Mouse (Mus musculus): ENCODE measurements at regions not wholly inside any gene's neighbourhood (a gene's known extent, or its start where the extent isn't known, plus 50 kb on each side); places are given as distances from the start of the nearest gene placed in this dataset.

DNA sequence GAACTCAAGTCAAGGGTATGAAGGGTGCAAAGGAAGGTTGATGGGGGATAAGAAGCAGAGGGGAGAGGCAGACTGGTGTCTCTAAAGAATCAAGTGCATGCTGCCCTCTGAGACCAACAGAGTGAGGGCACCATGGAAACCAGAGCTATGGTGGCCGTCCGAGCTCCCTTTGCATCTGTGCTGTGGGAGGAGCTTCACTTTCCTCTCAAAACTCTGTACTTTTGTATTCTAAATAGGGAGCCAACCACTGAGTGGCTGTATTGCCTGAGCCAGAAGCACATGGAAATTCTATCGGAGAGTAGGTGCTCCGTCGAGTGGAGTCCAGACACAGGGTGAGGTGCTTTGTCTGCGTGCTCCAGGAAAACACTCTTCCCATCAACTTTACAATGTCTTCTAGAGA lies 119.9 kb downstream of the Gm11011 start:
- Histone ChIP-seq H3K27me3 (ENCODE audit: control insufficient read depth, insufficient read depth, low read length) (no peaks in the 10 kb centered on the region), H3K36me3 (ENCODE audit: control insufficient read depth, insufficient read depth, low read length) (no peaks in the 10 kb centered on the region), H3K79me2 (replicated peaks; ENCODE audit: control insufficient read depth, insufficient read depth, low read length) (no peaks in the 10 kb centered on the region), H3K9ac (ENCODE audit: low read depth, low read length) (no peak overlapping the region), H3K27ac (no peak overlapping the region), H3K4me1 (ENCODE audit: control insufficient read depth, insufficient read depth, low read length) (no peaks in the 10 kb centered on the region), H3K4me3 (no peak overlapping the region)
- DNase-seq, result no peak
- intact Hi-C loops (cut with DNase I), result no loop called here
- WGBS, result 86% methylated on average over 6 of the region's 6 CpGs
- TF ChIP-seq POLR2A (IDR thresholded peaks at IDR 0.05; ENCODE audit: insufficient read depth, low read depth, low read length), result no peak
- TF ChIP-seq CTCF (IDR thresholded peaks at IDR 0.05), result no peak
- no peak for TF ChIP-seq EP300 (IDR thresholded peaks at IDR 0.05; ENCODE audit: insufficient read depth, low read depth, low read length)

DNA sequence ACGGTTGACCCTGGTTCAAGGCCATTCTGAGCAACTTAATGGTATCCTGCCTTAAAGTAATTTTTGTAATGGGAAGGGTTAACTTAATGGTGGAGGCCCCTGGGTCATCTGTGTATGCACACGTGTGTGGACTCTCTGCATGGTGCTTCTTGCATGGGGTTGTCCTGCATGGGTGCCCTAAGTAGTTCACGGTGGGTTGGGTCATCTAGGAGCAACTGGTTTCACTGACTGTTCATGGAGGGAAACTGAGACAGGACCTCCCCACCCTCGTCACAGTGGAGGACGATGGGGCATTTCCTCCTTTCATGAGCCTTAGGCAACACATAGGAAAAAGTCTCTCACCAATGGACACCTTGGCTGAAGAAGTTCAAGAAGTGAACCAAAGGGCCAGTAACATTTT lies 123.4 kb downstream of the Gm11011 start:
- intact Hi-C loops (cut with DNase I), result no loop called here
- WGBS, result 81% methylated on average over 5 of the region's 5 CpGs

DNA sequence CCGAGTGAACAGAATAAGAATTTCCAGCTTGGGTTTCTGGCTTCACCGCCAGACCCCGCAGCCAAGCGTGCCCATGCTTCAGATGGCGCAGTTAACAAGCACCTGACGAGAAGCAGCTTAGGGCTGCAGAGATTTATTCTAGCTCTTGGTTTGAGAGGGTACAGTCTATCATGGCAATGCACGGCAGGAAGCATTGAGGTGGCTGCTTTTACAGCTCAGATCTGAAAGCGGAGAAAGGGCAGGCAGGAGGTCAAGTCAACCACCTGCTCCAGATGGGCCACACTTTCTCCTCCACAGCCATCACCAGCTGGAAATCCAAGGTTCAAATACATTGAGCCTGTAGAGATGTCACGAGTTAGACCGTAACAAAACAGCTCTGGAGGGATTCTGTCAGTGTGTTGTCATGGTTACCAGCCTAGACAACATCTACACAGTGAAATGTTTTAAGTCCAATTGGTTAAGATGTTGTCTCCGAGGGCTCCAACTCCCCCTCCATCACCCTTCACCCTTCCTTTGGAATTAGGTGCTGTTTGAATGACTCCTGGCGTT lies 126.0 kb downstream of the Gm11011 start:
- Histone ChIP-seq H3K27me3 (ENCODE audit: control insufficient read depth, insufficient read depth, low read length) (no peaks in the 10 kb centered on the region), H3K36me3 (ENCODE audit: control insufficient read depth, insufficient read depth, low read length) (no peaks in the 10 kb centered on the region), H3K9ac (ENCODE audit: low read depth, low read length) (no peak overlapping the region), H3K79me2 (replicated peaks; ENCODE audit: control insufficient read depth, insufficient read depth, low read length) (no peaks in the 10 kb centered on the region), H3K4me1 (ENCODE audit: control insufficient read depth, insufficient read depth, low read length) (no peaks in the 10 kb centered on the region), H3K27ac (no peak overlapping the region), H3K4me3 (no peak overlapping the region)
- no peak for DNase-seq
- intact Hi-C loops (cut with DNase I), result no loop called here
- 81% methylated on average over 12 of the region's 12 CpGs for WGBS
- TF ChIP-seq CTCF (IDR thresholded peaks at IDR 0.05) (no peak), EP300 (IDR thresholded peaks at IDR 0.05; ENCODE audit: insufficient read depth, low read depth, low read length) (no peak), POLR2A (IDR thresholded peaks at IDR 0.05; ENCODE audit: insufficient read depth, low read depth, low read length) (no peak)

More for the DNA sequence above, 123.4 kb downstream of the Gm11011 start:
- DNase-seq, result no peak
- Histone ChIP-seq H3K4me1 (ENCODE audit: control insufficient read depth, insufficient read depth, low read length) (no peaks in the 10 kb centered on the region), H3K27me3 (ENCODE audit: control insufficient read depth, insufficient read depth, low read length) (no peaks in the 10 kb centered on the region), H3K9ac (ENCODE audit: low read depth, low read length) (no peak overlapping the region), H3K27ac (no peak overlapping the region), H3K4me3 (no peak overlapping the region), H3K36me3 (ENCODE audit: control insufficient read depth, insufficient read depth, low read length) (no peaks in the 10 kb centered on the region), H3K79me2 (replicated peaks; ENCODE audit: control insufficient read depth, insufficient read depth, low read length) (no peaks in the 10 kb centered on the region)
- no peak for TF ChIP-seq EP300 (IDR thresholded peaks at IDR 0.05; ENCODE audit: insufficient read depth, low read depth, low read length)
- TF ChIP-seq CTCF (IDR thresholded peaks at IDR 0.05), result no peak
- no peak for TF ChIP-seq POLR2A (IDR thresholded peaks at IDR 0.05; ENCODE audit: insufficient read depth, low read depth, low read length)

DNA sequence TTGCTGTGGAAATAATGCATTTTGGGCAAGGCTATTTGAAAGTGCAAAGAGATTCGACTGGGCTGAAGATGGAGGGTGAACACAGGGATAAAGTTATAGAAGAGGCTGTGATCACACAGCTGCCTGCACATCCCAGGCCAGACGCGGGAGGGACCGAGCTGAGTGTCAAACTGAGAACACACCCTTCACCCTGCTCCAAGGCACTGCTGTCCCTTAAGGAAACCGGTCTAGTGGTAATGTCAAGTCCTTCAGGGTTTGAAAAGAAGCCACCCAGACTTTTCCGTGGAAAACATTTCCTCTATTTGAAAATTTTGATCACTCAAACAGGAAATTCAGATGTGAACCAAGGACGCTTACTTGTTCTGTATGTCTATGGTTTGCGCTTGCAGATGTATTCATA lies 134.6 kb downstream of the Gm11011 start:
- Histone ChIP-seq H3K27ac (no peak overlapping the region), H3K4me3 (no peak overlapping the region), H3K79me2 (replicated peaks; ENCODE audit: control insufficient read depth, insufficient read depth, low read length) (no peaks in the 10 kb centered on the region), H3K27me3 (ENCODE audit: control insufficient read depth, insufficient read depth, low read length) (no peaks in the 10 kb centered on the region), H3K9ac (ENCODE audit: low read depth, low read length) (no peak overlapping the region), H3K36me3 (ENCODE audit: control insufficient read depth, insufficient read depth, low read length) (no peaks in the 10 kb centered on the region), H3K4me1 (ENCODE audit: control insufficient read depth, insufficient read depth, low read length) (no peaks in the 10 kb centered on the region)
- intact Hi-C loops (cut with DNase I), result no loop called here
- 70% methylated on average over 8 of the region's 8 CpGs for WGBS
- DNase-seq, result no peak
- no peak for TF ChIP-seq EP300 (IDR thresholded peaks at IDR 0.05; ENCODE audit: insufficient read depth, low read depth, low read length)
- no peak for TF ChIP-seq POLR2A (IDR thresholded peaks at IDR 0.05; ENCODE audit: insufficient read depth, low read depth, low read length)
- TF ChIP-seq CTCF (IDR thresholded peaks at IDR 0.05), result no peak

DNA sequence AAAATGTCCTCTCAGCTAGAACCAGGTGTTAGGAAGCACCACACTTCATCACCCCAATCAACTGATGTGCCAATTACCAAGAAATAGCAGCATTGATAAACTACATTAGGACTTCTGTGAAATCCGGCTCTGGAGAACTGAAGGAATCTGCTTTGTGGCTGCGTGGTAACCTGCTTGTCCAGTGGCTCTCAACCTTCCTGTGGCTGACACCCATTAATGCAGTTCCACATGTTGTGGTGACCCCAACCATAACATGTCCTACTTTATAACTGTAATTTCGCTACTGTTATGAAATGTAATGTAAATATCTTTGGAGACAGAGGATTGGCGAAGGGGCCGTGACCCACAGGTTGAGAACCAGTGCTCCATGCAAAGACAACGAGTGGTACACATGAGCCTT lies 136.7 kb downstream of the Gm11011 start:
- intact Hi-C loops (cut with DNase I), result no loop called here
- H3K79me2 ChIP-seq (replicated peaks; ENCODE audit: control insufficient read depth, insufficient read depth, low read length), result no peaks in the 10 kb centered on the region
- H3K36me3 ChIP-seq (ENCODE audit: control insufficient read depth, insufficient read depth, low read length), result no peaks in the 10 kb centered on the region
- no peaks in the 10 kb centered on the region for H3K27me3 ChIP-seq (ENCODE audit: control insufficient read depth, insufficient read depth, low read length)
- 81% methylated on average over 6 of the region's 6 CpGs for WGBS
- no peak overlapping the region for H3K27ac ChIP-seq
- DNase-seq, result no peak
- no peak overlapping the region for H3K9ac ChIP-seq (ENCODE audit: low read depth, low read length)
- TF ChIP-seq CTCF (IDR thresholded peaks at IDR 0.05), result no peak
- TF ChIP-seq EP300 (IDR thresholded peaks at IDR 0.05; ENCODE audit: insufficient read depth, low read depth, low read length), result no peak
- no peak for TF ChIP-seq POLR2A (IDR thresholded peaks at IDR 0.05; ENCODE audit: insufficient read depth, low read depth, low read length)
- H3K4me1 ChIP-seq (ENCODE audit: control insufficient read depth, insufficient read depth, low read length), result no peaks in the 10 kb centered on the region
- H3K4me3 ChIP-seq, result no peak overlapping the region

DNA sequence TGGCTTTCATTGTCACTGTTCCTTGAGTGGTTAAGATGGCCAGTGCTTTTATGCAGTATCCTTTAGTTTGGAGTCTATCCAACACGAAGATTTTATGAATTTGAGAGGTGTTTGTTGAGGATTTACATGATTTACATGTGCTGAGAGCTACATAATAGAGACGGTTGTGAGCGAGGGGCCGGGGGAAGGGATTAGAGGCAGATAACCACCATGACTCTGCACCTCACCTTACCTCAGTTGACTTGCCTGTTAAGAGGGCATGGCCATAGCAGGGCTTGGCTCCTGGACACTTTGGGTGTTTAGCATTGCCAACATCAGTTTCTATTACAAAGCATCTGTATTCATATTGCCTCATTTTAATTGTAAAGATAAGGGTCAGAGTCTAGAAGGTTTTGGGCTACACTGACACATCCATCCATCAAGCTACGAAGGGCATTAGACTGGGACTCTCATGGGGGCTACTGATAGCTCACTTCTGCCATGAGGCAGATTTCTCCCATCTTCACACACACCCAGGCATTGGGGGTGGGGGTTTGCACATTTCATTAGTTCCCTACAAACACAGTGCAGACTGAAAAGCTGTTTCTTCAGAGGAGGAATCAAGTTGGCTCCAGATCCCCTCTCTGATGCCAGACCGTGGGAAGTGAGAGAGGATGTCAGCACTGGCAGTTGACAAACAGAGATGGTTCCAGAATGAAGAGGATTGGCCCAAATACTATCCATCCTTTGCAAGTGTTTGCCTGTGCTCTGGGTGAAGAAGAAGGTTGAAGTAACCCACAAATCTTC lies 139.9 kb downstream of the Gm11011 start:
- WGBS, result 71% methylated on average over 6 of the region's 6 CpGs
- intact Hi-C loops (cut with DNase I), result no loop called here
- Histone ChIP-seq H3K9ac (ENCODE audit: low read depth, low read length) (no peak overlapping the region), H3K4me1 (ENCODE audit: control insufficient read depth, insufficient read depth, low read length) (no peaks in the 10 kb centered on the region), H3K79me2 (replicated peaks; ENCODE audit: control insufficient read depth, insufficient read depth, low read length) (no peaks in the 10 kb centered on the region), H3K27me3 (ENCODE audit: control insufficient read depth, insufficient read depth, low read length) (no peaks in the 10 kb centered on the region), H3K27ac (no peak overlapping the region), H3K36me3 (ENCODE audit: control insufficient read depth, insufficient read depth, low read length) (no peaks in the 10 kb centered on the region), H3K4me3 (no peak overlapping the region)
- no peak for TF ChIP-seq CTCF (IDR thresholded peaks at IDR 0.05)
- TF ChIP-seq POLR2A (IDR thresholded peaks at IDR 0.05; ENCODE audit: insufficient read depth, low read depth, low read length), result no peak
- TF ChIP-seq EP300 (IDR thresholded peaks at IDR 0.05; ENCODE audit: insufficient read depth, low read depth, low read length), result no peak
- DNase-seq, result no peak

All from heart, adult 2 months (tissue).